Comparison of ENCODE assay signal across 12 mouse cellular contexts in genomic region chr16:32784840-32785239, GRCm38 (mm10). TPM values are rescaled to one million over a fixed set of nuclear protein-coding genes. Genes with fewer than 3 reads are reported as not detected.
A peak's percentile ranks its signal among the peaks of the same experiment; 100 is the strongest.
DNase-seq lines count a peak whose midpoint lies in the region; ATAC-seq and TF ChIP-seq lines count a peak whose summit lies in the region.
"Had no signal": no experiment of that assay in that cellular context is flagged by ENCODE, and none has a peak within 500 bp of the region (broad histone marks: within the 10 kb centered on the region; RNA-seq: fewer than 3 reads in every experiment).

No protein-coding gene starts in this region.

- H3K27me3 ChIP-seq in thymus, adult 2 months (ENCODE audit: control insufficient read depth, insufficient read depth, low read length): no peaks in the 10 kb centered on the region
- H3K27me3 ChIP-seq: embryonic facial prominence, embryonic 13.5 days; Patski had no signal

- no peak for ATAC-seq in CD4-positive, CD25-positive, alpha-beta regulatory T cell, adult 4 months
- ATAC-seq: Patski had no signal

- no peaks in the 10 kb centered on the region for H3K36me3 ChIP-seq in thymus, adult 2 months (ENCODE audit: control insufficient read depth, insufficient read depth, low read length)
- H3K36me3 ChIP-seq: embryonic facial prominence, embryonic 13.5 days had no signal

- DNase-seq in embryo, embryonic 11 days: peak; percentile 27
- DNase-seq in embryo, embryonic 10.5 days (ENCODE audit: low spot score): no peak
- DNase-seq in frontal cortex, adult 2 months (ENCODE audit: extremely low spot score in 1 of 2, low spot score in 1 of 2): peak; percentile 19 to 42
- peak; percentile 36 to 69 for DNase-seq in left cerebral cortex, postnatal 10 days (ENCODE audit: extremely low spot score in 1 of 2, low spot score in 2 of 2)
- DNase-seq in retina, postnatal 7 days (ENCODE audit: low read depth, low spot score): peak; percentile 82
- no peak for DNase-seq in kidney, postnatal 25 days
- DNase-seq in thymus, adult 2 months: no peak
- DNase-seq: kidney, adult 2 months had no signal

- no peak overlapping the region for H3K27ac ChIP-seq in thymus, adult 2 months (ENCODE audit: control insufficient read depth, insufficient read depth, low read length)
- H3K27ac ChIP-seq: embryonic facial prominence, embryonic 13.5 days had no signal

- no peak for TF ChIP-seq CTCF in thymus, adult 2 months (IDR thresholded peaks at IDR 0.05; ENCODE audit: borderline replicate concordance, control insufficient read depth, extremely low read depth, insufficient read depth, low read length, poor library complexity)

- intact Hi-C loops in left cerebral cortex, postnatal 10 days (cut with DNase I): loop anchor here (10.0 kb wide), 1 partner anchor 70 kb away; no protein-coding TSS in a partner anchor

- TF ChIP-seq POLR2A in thymus, adult 2 months (IDR thresholded peaks at IDR 0.05; ENCODE audit: control insufficient read depth, extremely low read depth, insufficient read depth, low read length, poor library complexity): no peak

- H3K4me3 ChIP-seq in thymus, adult 2 months (ENCODE audit: control insufficient read depth, insufficient read depth, low read length): no peak overlapping the region
- H3K4me3 ChIP-seq: embryonic facial prominence, embryonic 13.5 days had no signal

- H3K4me1 ChIP-seq in thymus, adult 2 months (replicated peaks; ENCODE audit: control insufficient read depth, insufficient read depth, low read length): no peaks in the 10 kb centered on the region
- H3K4me1 ChIP-seq: embryonic facial prominence, embryonic 13.5 days had no signal

- 93% methylated on average over 13 of the region's 13 CpGs for WGBS in thymus, adult 2 months

RNA-seq across cellular contexts. Expression of gene Muc20, which starts 12.4 kb away (rescaled TPM):
- 0.04 TPM in 1 of 2 replicates, not detected in the other for polyA plus RNA-seq in frontal cortex, adult 2 months (2012; rRNA removed)
- not detected for total RNA-seq in left cerebral cortex, postnatal 10 days (2021)
- under 1 TPM in 1 of 2 experiments, not detected in 1; 0.61 TPM for polyA plus RNA-seq in CD4-positive, CD25-positive, alpha-beta regulatory T cell, adult 4 months (2017; shearing (Covaris generic))
- polyA plus RNA-seq in thymus, adult 2 months (2012; rRNA removed): 0.22 TPM in 1 of 2 replicates, not detected in the other
- polyA plus RNA-seq: embryonic facial prominence, embryonic 13.5 days had no signal

RNA-seq across cellular contexts. Expression of gene Smbd1, which starts 25.4 kb away (rescaled TPM):
- polyA plus RNA-seq in frontal cortex, adult 2 months (2012; rRNA removed): not detected in 2 replicates
- total RNA-seq in left cerebral cortex, postnatal 10 days (2021): not detected
- not detected for polyA plus RNA-seq in CD4-positive, CD25-positive, alpha-beta regulatory T cell, adult 4 months (2017; shearing (Covaris generic))
- polyA plus RNA-seq in thymus, adult 2 months (2012; rRNA removed): 0.18 TPM in 1 of 2 replicates, not detected in the other
- polyA plus RNA-seq: embryonic facial prominence, embryonic 13.5 days; kidney, adult 2 months; limb, embryonic 14.5 days; Patski had no signal

RNA-seq across cellular contexts. Expression of gene Muc4, which starts 49.2 kb away (rescaled TPM):
- 0.02 and 0.08 TPM in 2 replicates for polyA plus RNA-seq in frontal cortex, adult 2 months (2012; rRNA removed)
- not detected for total RNA-seq in left cerebral cortex, postnatal 10 days (2021)
- not detected for polyA plus RNA-seq in CD4-positive, CD25-positive, alpha-beta regulatory T cell, adult 4 months (2017; shearing (Covaris generic))
- polyA plus RNA-seq in thymus, adult 2 months (2012; rRNA removed): 0.52 and 0.58 TPM in 2 replicates
- polyA plus RNA-seq: Patski had no signal

Comparison
In these comparisons a context has a peak if more than half of its experiments do, and no peak if none do; other contexts are left out.
1. DNase-seq: peak in embryo, embryonic 11 days (single experiment), frontal cortex, adult 2 months (2 of 2), left cerebral cortex, postnatal 10 days (2 of 2) and retina, postnatal 7 days (single experiment); none in embryo, embryonic 10.5 days (single experiment), kidney, postnatal 25 days (0 of 2) and thymus, adult 2 months (single experiment).